Mouse (Mus musculus) heart, adult 10 weeks (tissue): Measurements from ENCODE around the gene Pwp2. TPM values are rescaled to one million over a fixed set of nuclear protein-coding genes. Genes with fewer than 3 reads are reported as not detected.

Experiments
- polyA plus RNA-seq: library from polyadenylated mRNA; stranded (reverse); fragments of 350-450 nt; fragmentation: Illumina TruSeq; extraction: RNeasy Lipid Tissue Mini Kit (QIAGEN cat#74804); gene quantifications from one replicate; pipeline ENCODE4 v1.2.3, GENCODE M21; 2014; ENCODE audit warnings: low read depth, low replicate concordance

Gene Pwp2
- 12.1 TPM for polyA plus RNA-seq

DNA sequence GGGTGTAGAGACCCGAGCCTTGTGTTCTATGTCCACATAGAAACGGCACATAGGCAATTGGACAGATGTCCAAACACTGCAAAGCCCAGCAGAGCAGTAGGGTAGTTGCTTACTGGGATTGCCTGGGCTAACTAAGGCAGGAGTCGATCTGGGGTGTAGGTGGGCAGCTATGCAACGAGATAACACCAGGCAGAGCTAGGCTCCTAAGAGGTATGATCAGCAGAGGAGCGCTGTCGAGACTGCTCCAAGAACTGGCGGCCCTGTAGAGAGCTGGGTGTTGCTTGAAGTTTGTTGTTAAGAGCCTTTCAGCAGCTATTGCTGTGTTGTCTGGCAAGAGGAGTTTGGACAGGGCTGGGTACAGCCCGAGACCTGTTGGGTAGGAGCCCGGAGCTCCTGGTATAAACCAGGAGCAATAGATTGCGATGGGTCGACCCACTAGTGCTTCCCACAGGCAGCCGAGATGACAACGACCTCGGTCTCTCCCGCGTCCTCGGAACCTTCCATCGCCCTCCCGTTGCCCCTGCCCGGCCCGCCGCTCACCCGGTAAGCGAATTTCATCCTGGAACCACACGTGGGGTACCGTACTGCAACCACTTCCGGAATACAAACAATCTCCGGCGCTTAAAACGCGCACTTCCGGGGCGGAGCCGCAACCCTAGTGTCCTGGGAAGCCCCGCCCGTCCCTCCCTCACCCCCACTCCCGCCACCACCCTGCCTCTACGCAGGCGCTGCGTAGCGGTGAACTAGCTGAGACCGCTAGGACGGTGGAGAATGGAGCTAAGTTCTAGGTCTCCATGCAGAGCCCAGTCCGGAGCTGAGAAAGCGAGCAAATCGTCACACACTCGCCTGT, at the start of gene Pwp2:
Gene Pwp2 (minus strand): TSS at position 619 of the 850 bp plus-strand sequence.

DNA sequence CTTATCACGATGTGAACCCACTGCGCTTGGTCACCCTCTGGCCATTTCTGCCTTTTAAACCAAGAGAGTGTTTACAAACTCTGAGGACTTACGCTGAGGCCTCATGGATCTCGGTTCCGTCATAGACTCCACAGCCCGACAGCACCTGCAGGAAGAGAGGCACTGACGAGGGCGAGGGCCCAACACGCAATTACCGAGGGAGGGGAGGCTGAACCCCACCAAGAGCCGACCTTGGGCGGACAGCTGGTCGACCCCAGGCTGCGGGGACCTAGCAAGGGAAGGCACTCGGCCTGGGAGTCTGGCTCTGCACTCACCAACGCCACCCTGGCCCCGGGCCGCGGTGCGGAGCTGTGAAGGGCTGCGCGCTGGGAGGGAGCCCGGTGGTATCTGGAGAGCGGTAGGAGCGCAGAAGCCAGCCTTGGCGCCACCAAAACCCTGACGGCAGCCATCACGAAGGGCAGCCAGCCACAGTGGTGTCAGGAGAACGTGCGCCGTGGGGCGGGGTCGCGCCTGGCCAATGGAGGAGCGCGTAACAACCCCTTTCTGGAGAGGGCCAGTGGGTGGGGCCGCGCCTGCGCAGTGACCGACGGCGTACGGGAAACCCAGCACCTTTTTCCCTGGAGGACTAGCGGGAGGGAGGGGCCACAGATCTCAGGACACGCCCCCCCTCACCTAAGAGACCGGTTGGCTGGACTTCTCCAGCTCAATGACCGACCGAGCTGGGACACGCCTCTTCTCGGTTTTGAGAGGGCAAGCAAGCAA, 15.5 kb downstream of the Pwp2 start, which contains the start of gene D10Jhu81e:
Gene D10Jhu81e (minus strand): TSS at position 502 of the 762 bp plus-strand sequence.

Other genes starting within 250 kb of the Pwp2 start
- 0.55 TPM for gene Trpm2, start 214.6 kb downstream of the Pwp2 start, polyA plus RNA-seq
- gene 1810043G02Rik, start 206.6 kb downstream of the Pwp2 start, polyA plus RNA-seq: 14.6 TPM
- gene Pfkl, start 175.1 kb downstream of the Pwp2 start, polyA plus RNA-seq: 73.9 TPM
- not detected for gene Dnmt3l, start 143.2 kb downstream of the Pwp2 start, polyA plus RNA-seq
- not detected for gene Aire, start 141.5 kb downstream of the Pwp2 start, polyA plus RNA-seq
- 5.8 TPM for gene Icosl, start 115.8 kb downstream of the Pwp2 start, polyA plus RNA-seq
- 563 TPM for gene D10Jhu81e, start 15.4 kb downstream of the Pwp2 start, polyA plus RNA-seq
- gene Trappc10, start 59.5 kb upstream of the Pwp2 start, polyA plus RNA-seq: 34.9 TPM
- gene Agpat3, start 167.3 kb upstream of the Pwp2 start, polyA plus RNA-seq: 162 TPM
- gene Rrp1, start 227.9 kb upstream of the Pwp2 start, polyA plus RNA-seq: 106 TPM
- 42.0 TPM for gene Cstb, start 240.5 kb upstream of the Pwp2 start, polyA plus RNA-seq